Mouse (Mus musculus): ENCODE results near the gene Clba1. TPM values are rescaled to one million over a fixed set of nuclear protein-coding genes. Genes with fewer than 3 reads are reported as not detected.
"Not testable (repeated sequence)": the region's sequence is repeated elsewhere in the genome, so short reads cannot be mapped to it uniquely, and the experiment has no call there.

Gene Clba1
- polyA plus RNA-seq, 1 experiment from 2014 or later: 8.5 TPM

GRCm38 (mm10) chr12:112808212-112808586 is 538 bp upstream of the Clba1 start:
- WGBS: 65% methylated on average over 5 of the region's 5 CpGs
- H3K4me2 ChIP-seq (replicated peaks; ENCODE audit: low read depth, low read length): peak overlapping the region; percentile 96
- H3K9me3 ChIP-seq (ENCODE audit: control insufficient read depth, low read length): no peaks in the 10 kb centered on the region
- H3K27me3 ChIP-seq (ENCODE audit: control insufficient read depth, insufficient read depth, low read length): 0 out of 2 replicates have a peak, but pooled peaks cover 4% of the 10 kb centered on the region
- ATAC-seq (ENCODE audit: low FRiP score, low TSS enrichment): peak; percentile 24; the same call in 1 of the 2 replicates
- H3K9ac ChIP-seq (ENCODE audit: low read depth, low read length): peak overlapping the region; percentile 58; the same call in 1 of the 2 replicates
- no peaks in the 10 kb centered on the region for H3K36me3 ChIP-seq (ENCODE audit: control insufficient read depth, insufficient read depth, low read length)
- H3K4me1 ChIP-seq (ENCODE audit: control insufficient read depth, insufficient read depth, low read length): peaks cover 15% of the 10 kb centered on the region
- H3K4me3 ChIP-seq (ENCODE audit: low read length): peak overlapping the region; percentile 69
- H3K27ac ChIP-seq (ENCODE audit: low read depth, low read length): no peak overlapping the region

- peak overlapping the region; percentile 69 for H3K4me3 ChIP-seq (ENCODE audit: low read length)
- H3K4me2 ChIP-seq (replicated peaks; ENCODE audit: low read depth, low read length): peak overlapping the region; percentile 96
- 25% methylated on average over 8 of the region's 8 CpGs for whole genome bisulfite sequencing
- no peak overlapping the region for H3K27ac ChIP-seq (ENCODE audit: low read depth, low read length)
- no peaks in the 10 kb centered on the region for H3K9me3 ChIP-seq (ENCODE audit: control insufficient read depth, low read length)
- ATAC-seq (ENCODE audit: low FRiP score, low TSS enrichment): no peak
- peaks cover 15% of the 10 kb centered on the region for H3K4me1 ChIP-seq (ENCODE audit: control insufficient read depth, insufficient read depth, low read length)
- 0 out of 2 replicates have a peak, but pooled peaks cover 4% of the 10 kb centered on the region for H3K36me3 ChIP-seq (ENCODE audit: control insufficient read depth, insufficient read depth, low read length)
- H3K27me3 ChIP-seq (ENCODE audit: control insufficient read depth, insufficient read depth, low read length): no peaks in the 10 kb centered on the region
- H3K9ac ChIP-seq (ENCODE audit: low read depth, low read length): peak overlapping the region; percentile 58
Observed at GRCm38 (mm10) chr12:112809641-112810040, 904 bp downstream of the Clba1 start.

- H3K4me2 ChIP-seq (replicated peaks; ENCODE audit: low read depth, low read length): peak overlapping the region; percentile 96
Observed at GRCm38 (mm10) chr12:112810092-112810885, 1.6 kb downstream of the Clba1 start.

GRCm38 (mm10) chr12:112813370-112813769 is 4.6 kb downstream of the Clba1 start:
- H3K4me3 ChIP-seq (ENCODE audit: low read length): no peak overlapping the region
- no peak overlapping the region for H3K9ac ChIP-seq (ENCODE audit: low read depth, low read length)
- H3K27ac ChIP-seq (ENCODE audit: low read depth, low read length): no peak overlapping the region
- 77% methylated on average over 7 of the region's 7 CpGs for WGBS
- H3K36me3 ChIP-seq (ENCODE audit: control insufficient read depth, insufficient read depth, low read length): peaks cover 28% of the 10 kb centered on the region
- no peaks in the 10 kb centered on the region for H3K9me3 ChIP-seq (ENCODE audit: control insufficient read depth, low read length)
- H3K4me1 ChIP-seq (ENCODE audit: control insufficient read depth, insufficient read depth, low read length): peaks cover 12% of the 10 kb centered on the region
- H3K27me3 ChIP-seq (ENCODE audit: control insufficient read depth, insufficient read depth, low read length): no peaks in the 10 kb centered on the region
- H3K4me2 ChIP-seq (replicated peaks; ENCODE audit: low read depth, low read length): no peak overlapping the region
- ATAC-seq (ENCODE audit: low FRiP score, low TSS enrichment): no peak

More at GRCm38 (mm10) chr12:112810092-112810885, 1.6 kb downstream of the Clba1 start:
- Histone ChIP-seq H3K27me3 (ENCODE audit: control insufficient read depth, insufficient read depth, low read length) (no peaks in the 10 kb centered on the region), H3K27ac (ENCODE audit: low read depth, low read length) (no peak overlapping the region), H3K4me3 (ENCODE audit: low read length) (no peak overlapping the region), H3K9ac (ENCODE audit: low read depth, low read length) (peak overlapping the region; percentile 58), H3K4me1 (ENCODE audit: control insufficient read depth, insufficient read depth, low read length) (peaks cover 15% of the 10 kb centered on the region), H3K9me3 (ENCODE audit: control insufficient read depth, low read length) (no peaks in the 10 kb centered on the region), H3K36me3 (ENCODE audit: control insufficient read depth, insufficient read depth, low read length) (peaks cover 6% of the 10 kb centered on the region; the same call in 1 of the 2 replicates)
- no peak for ATAC-seq (ENCODE audit: low FRiP score, low TSS enrichment)
- WGBS: 67% methylated on average over 19 of the region's 19 CpGs

- H3K4me2 ChIP-seq (replicated peaks; ENCODE audit: low read depth, low read length): no peak overlapping the region
- no peak overlapping the region for H3K9ac ChIP-seq (ENCODE audit: low read depth, low read length)
- peaks cover 7% of the 10 kb centered on the region; the same call in 1 of the 2 replicates for H3K4me1 ChIP-seq (ENCODE audit: control insufficient read depth, insufficient read depth, low read length)
- H3K36me3 ChIP-seq (ENCODE audit: control insufficient read depth, insufficient read depth, low read length): peaks cover 43% of the 10 kb centered on the region
- H3K9me3 ChIP-seq (ENCODE audit: control insufficient read depth, low read length): no peaks in the 10 kb centered on the region
- H3K4me3 ChIP-seq (ENCODE audit: low read length): no peak overlapping the region
- ATAC-seq (ENCODE audit: low FRiP score, low TSS enrichment): no peak
- no peaks in the 10 kb centered on the region for H3K27me3 ChIP-seq (ENCODE audit: control insufficient read depth, insufficient read depth, low read length)
- H3K27ac ChIP-seq (ENCODE audit: low read depth, low read length): no peak overlapping the region
- 79% methylated on average over 14 of the region's 14 CpGs for WGBS
Observed at GRCm38 (mm10) chr12:112814682-112815470, 6.1 kb downstream of the Clba1 start.

- Histone ChIP-seq H3K27me3 (ENCODE audit: control insufficient read depth, insufficient read depth, low read length) (no peaks in the 10 kb centered on the region), H3K36me3 (ENCODE audit: control insufficient read depth, insufficient read depth, low read length) (peaks cover 56% of the 10 kb centered on the region), H3K27ac (ENCODE audit: low read depth, low read length) (no peak overlapping the region), H3K9me3 (ENCODE audit: control insufficient read depth, low read length) (no peaks in the 10 kb centered on the region), H3K4me2 (replicated peaks; ENCODE audit: low read depth, low read length) (no peak overlapping the region), H3K4me1 (ENCODE audit: control insufficient read depth, insufficient read depth, low read length) (no peaks in the 10 kb centered on the region), H3K4me3 (ENCODE audit: low read length) (no peak overlapping the region), H3K9ac (ENCODE audit: low read depth, low read length) (no peak overlapping the region)
- WGBS: 57% methylated on average over 4 of the region's 4 CpGs
- ATAC-seq (ENCODE audit: low FRiP score, low TSS enrichment): no peak
Observed at GRCm38 (mm10) chr12:112816294-112816693, 7.6 kb downstream of the Clba1 start.

GRCm38 (mm10) chr12:112816866-112817265 is 8.1 kb downstream of the Clba1 start:
- H3K9me3 ChIP-seq (ENCODE audit: control insufficient read depth, low read length); H3K27me3 ChIP-seq (ENCODE audit: control insufficient read depth, insufficient read depth, low read length); H3K27ac ChIP-seq (ENCODE audit: low read depth, low read length); H3K9ac ChIP-seq (ENCODE audit: low read depth, low read length); ATAC-seq (ENCODE audit: low FRiP score, low TSS enrichment); H3K4me1 ChIP-seq (ENCODE audit: control insufficient read depth, insufficient read depth, low read length); H3K4me2 ChIP-seq (replicated peaks; ENCODE audit: low read depth, low read length); H3K4me3 ChIP-seq (ENCODE audit: low read length): not testable (repeated sequence)
- WGBS: 84% methylated on average over 7 of the region's 7 CpGs
- peaks cover 62% of the 10 kb centered on the region for H3K36me3 ChIP-seq (ENCODE audit: control insufficient read depth, insufficient read depth, low read length)

- Histone ChIP-seq H3K27ac (ENCODE audit: low read depth, low read length) (no peak overlapping the region), H3K9me3 (ENCODE audit: control insufficient read depth, low read length) (no peaks in the 10 kb centered on the region), H3K27me3 (ENCODE audit: control insufficient read depth, insufficient read depth, low read length) (no peaks in the 10 kb centered on the region), H3K4me2 (replicated peaks; ENCODE audit: low read depth, low read length) (no peak overlapping the region), H3K4me1 (ENCODE audit: control insufficient read depth, insufficient read depth, low read length) (peaks cover 6% of the 10 kb centered on the region; the same call in 1 of the 2 replicates), H3K9ac (ENCODE audit: low read depth, low read length) (no peak overlapping the region), H3K36me3 (ENCODE audit: control insufficient read depth, insufficient read depth, low read length) (peaks cover 80% of the 10 kb centered on the region), H3K4me3 (ENCODE audit: low read length) (no peak overlapping the region)
- no peak for ATAC-seq (ENCODE audit: low FRiP score, low TSS enrichment)
- WGBS: 92% methylated on average over 8 of the region's 8 CpGs
Observed at GRCm38 (mm10) chr12:112819057-112819662, 10.4 kb downstream of the Clba1 start.
